Mouse (Mus musculus): ENCODE measurements around the gene Ptpn3.

DNA sequence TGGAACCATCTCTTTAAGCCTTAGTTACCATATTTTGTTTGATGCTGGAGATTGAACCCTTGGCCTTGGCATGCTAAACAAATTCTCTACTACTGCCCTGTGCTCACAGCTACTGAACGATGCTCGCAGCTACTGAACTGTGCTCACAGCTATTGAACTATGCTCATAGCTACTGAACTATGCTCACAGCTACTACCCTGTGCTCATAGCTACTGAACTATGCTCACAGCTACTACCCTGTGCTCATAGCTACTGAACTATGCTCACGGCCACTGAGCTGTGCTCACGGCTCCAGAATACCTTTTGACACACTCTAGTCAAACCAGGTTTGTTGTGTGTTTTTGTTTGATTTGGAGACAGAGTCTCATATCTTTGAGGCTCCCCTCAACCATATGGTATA, 10.1 kb upstream of the Ptpn3 start:
- no peak for TF ChIP-seq CTCF (IDR thresholded peaks at IDR 0.05; ENCODE audit: low read depth, low read length)
- no peak for TF ChIP-seq POLR2A (IDR thresholded peaks at IDR 0.05; ENCODE audit: extremely low read depth, insufficient read depth, low read length)
